Mouse (Mus musculus) limb, embryonic 14.5 days (tissue): ENCODE measurements around the gene Gm4952. TPM values are rescaled to one million over a fixed set of nuclear protein-coding genes. Genes with fewer than 3 reads are reported as not detected.

Experiments used
- ATAC-seq: fragments of 200-750 bp; cut with Nextera tagmentation; 2 replicates; pipeline ENCODE4 v1.8.0; 2017; ENCODE audit warnings: low read depth, moderate number of reproducible peaks, moderate TSS enrichment; ENCODE audit not compliant: low FRiP score
- DNase-seq: peaks from one replicate; pipeline ENCODE4 v3.0.0-alpha.2; 2015; ENCODE audit warnings: low spot score
- H3K27ac ChIP-seq: fragments of 300-500 bp; sonication (generic); replicated peaks from 2 replicates; pipeline ENCODE4 v1.5.1; 2014; ENCODE audit warnings: low read depth, mild to moderate bottlenecking, low read length, moderate library complexity, mixed read lengths
- H3K27me3 ChIP-seq: fragments of 300-500 bp; sonication (generic); 2 replicates; pipeline ENCODE4 v1.6.1; 2014; ENCODE audit warnings: low read length, mixed read lengths; ENCODE audit not compliant: control insufficient read depth, insufficient read depth
- H3K36me3 ChIP-seq: fragments of 300-500 bp; sonication (generic); 2 replicates; pipeline ENCODE4 v1.6.1; 2014; ENCODE audit warnings: mild to moderate bottlenecking, low read length, moderate library complexity, mixed read lengths; ENCODE audit not compliant: control insufficient read depth, insufficient read depth
- H3K4me1 ChIP-seq: fragments of 300-500 bp; sonication (generic); 2 replicates; pipeline ENCODE4 v1.6.1; 2014; ENCODE audit warnings: antibody characterized with exemption, low read length, mixed read lengths; ENCODE audit not compliant: control insufficient read depth, insufficient read depth
- H3K4me2 ChIP-seq: fragments of 300-500 bp; sonication (generic); replicated peaks from 2 replicates; pipeline ENCODE4 v1.6.1; 2014; ENCODE audit warnings: low read depth, mild to moderate bottlenecking, low read length, moderate library complexity; ENCODE audit not compliant: severe bottlenecking
- H3K4me3 ChIP-seq: fragments of 300-500 bp; sonication (generic); replicated peaks from 2 replicates; pipeline ENCODE4 v1.5.1; 2014; ENCODE audit warnings: low read length
- H3K9ac ChIP-seq: fragments of 300-500 bp; sonication (generic); 2 replicates; pipeline ENCODE4 v1.6.1; 2014; ENCODE audit warnings: mild to moderate bottlenecking, low read depth, low read length, moderate library complexity; ENCODE audit not compliant: severe bottlenecking
- H3K9me3 ChIP-seq: fragments of 300-500 bp; sonication (generic); 2 replicates; pipeline ENCODE4 v1.6.1; 2016; ENCODE audit warnings: low read length; ENCODE audit not compliant: control insufficient read depth
- POLR2A ChIP-seq: fragments of 200-500 bp; IDR thresholded peaks from 2 replicates; pipeline ENCODE4 v1.8.0; 2012; ENCODE audit warnings: inconsistent platforms, mild to moderate bottlenecking, moderate library complexity, borderline replicate concordance; ENCODE audit not compliant: insufficient read depth, insufficient read length; ENCODE audit errors: extremely low read depth
- WGBS: fragments of 180-500 bp; shearing (Covaris S2); extraction: QIAGEN DNeasy Blood & Tissue Kit; methylation state at CpG from one replicate; pipeline ENCODE4 v1.1.7; 2014; 5-methylcytosine and 5-hydroxymethylcytosine counted together
- polyA plus RNA-seq, 2 experiments: library from polyadenylated mRNA; depleted of rRNA in 1 of 2; stranded (reverse) in 1 of 2; unstranded in 1 of 2; fragments of >200 nt; fragmentation: Nextera tagmentation in 1 of 2; extraction: Ambion mirVana in 1 of 2; gene quantifications; 2 replicates each; pipeline versions ENCODE4 v1.2.1 to v1.2.3; 2012 to 2014

Gene Gm4952
- polyA plus RNA-seq, 2 experiments, result 0.08 to 0.33 TPM

- no peak for ATAC-seq
- Histone ChIP-seq H3K9me3 (no peaks in the 10 kb centered on the region), H3K4me3 (no peak overlapping the region), H3K4me2 (no peak overlapping the region), H3K9ac (no peak overlapping the region), H3K4me1 (0 out of 2 replicates have a peak, but pooled peaks cover 5% of the 10 kb centered on the region), H3K36me3 (no peaks in the 10 kb centered on the region), H3K27ac (no peak overlapping the region), H3K27me3 (no peaks in the 10 kb centered on the region)
- DNase-seq, result peak; percentile 72
- TF ChIP-seq POLR2A, result no peak
- WGBS, result 33% methylated on average over 4 of the region's 4 CpGs
These were observed 32.8 kb upstream of the Gm4952 start for GRCm38 (mm10) chr19:12567011-12567410.

GRCm38 (mm10) chr19:12570866-12571265 is 28.9 kb upstream of the Gm4952 start:
- 64% methylated on average over 2 of the region's 2 CpGs for WGBS
- Histone ChIP-seq H3K4me3 (no peak overlapping the region), H3K36me3 (no peaks in the 10 kb centered on the region), H3K27me3 (no peaks in the 10 kb centered on the region), H3K9me3 (no peaks in the 10 kb centered on the region), H3K4me2 (no peak overlapping the region), H3K9ac (no peak overlapping the region), H3K4me1 (peaks cover 21% of the 10 kb centered on the region), H3K27ac (no peak overlapping the region)
- no peak for ATAC-seq
- TF ChIP-seq POLR2A, result no peak
- no peak for DNase-seq

GRCm38 (mm10) chr19:12571687-12572086 is 28.1 kb upstream of the Gm4952 start:
- Histone ChIP-seq H3K4me1 (peaks cover 21% of the 10 kb centered on the region), H3K9ac (no peak overlapping the region), H3K4me2 (no peak overlapping the region), H3K27ac (no peak overlapping the region), H3K27me3 (no peaks in the 10 kb centered on the region), H3K4me3 (no peak overlapping the region), H3K9me3 (no peaks in the 10 kb centered on the region), H3K36me3 (no peaks in the 10 kb centered on the region)
- ATAC-seq (no peak), DNase-seq (no peak)
- WGBS, result 78% methylated on average over 1 of the region's 1 CpGs
- no peak for TF ChIP-seq POLR2A

GRCm38 (mm10) chr19:12572614-12573265 is 27.0 kb upstream of the Gm4952 start:
- Histone ChIP-seq H3K36me3 (no peaks in the 10 kb centered on the region), H3K9ac (no peak overlapping the region), H3K9me3 (no peaks in the 10 kb centered on the region), H3K27ac (no peak overlapping the region), H3K4me3 (peak overlapping the region; percentile 37), H3K4me2 (peak overlapping the region; percentile 53), H3K27me3 (no peaks in the 10 kb centered on the region), H3K4me1 (peaks cover 16% of the 10 kb centered on the region)
- no peak; the same call in 1 of the 2 replicates for ATAC-seq
- DNase-seq, result no peak
- whole genome bisulfite sequencing, result 61% methylated on average over 1 of the region's 1 CpGs
- TF ChIP-seq POLR2A, result no peak

GRCm38 (mm10) chr19:12573266-12574011 is 26.3 kb upstream of the Gm4952 start:
- peak overlapping the region; percentile 37 for H3K4me3 ChIP-seq
- no peak for TF ChIP-seq POLR2A
- H3K9ac ChIP-seq, result peak overlapping the region; percentile 49
- DNase-seq (peak; percentile 94), ATAC-seq (peak; percentile 96)
- 9% methylated on average over 14 of the region's 14 CpGs for WGBS
- H3K27me3 ChIP-seq, result no peaks in the 10 kb centered on the region
- peak overlapping the region; percentile 58; the same call in 1 of the 2 replicates for H3K27ac ChIP-seq
- H3K9me3 ChIP-seq, result no peaks in the 10 kb centered on the region
- H3K4me2 ChIP-seq, result peak overlapping the region; percentile 53
- H3K4me1 ChIP-seq, result peaks cover 16% of the 10 kb centered on the region
- 0 out of 2 replicates have a peak, but pooled peaks cover 4% of the 10 kb centered on the region for H3K36me3 ChIP-seq
